Mouse (Mus musculus): ENCODE results near the gene Fbxl15.

- TF ChIP-seq POLR2A (IDR thresholded peaks at IDR 0.05; ENCODE audit: insufficient read depth, low read depth, low read length) (no peak), CTCF (IDR thresholded peaks at IDR 0.05) (no peak), EP300 (IDR thresholded peaks at IDR 0.05; ENCODE audit: insufficient read depth, low read depth, low read length) (no peak)
Observed at GRCm38 (mm10) chr19:46329031-46329641, 1.2 kb downstream of the Fbxl15 start.
